Mouse (Mus musculus) lung, postnatal 10 days (tissue): ENCODE data around the gene Dctn2.
A peak's percentile ranks its signal among the peaks of the same experiment; 100 is the strongest.

Source experiments
- DNase-seq: peaks from one replicate; pipeline ENCODE4 v3.0.0; 2021

The Dctn2 gene

GRCm38 (mm10) chr10:127266112-127267091 lies at the start of gene Dctn2:
Gene Dctn2, plus strand, starts transcription at chr10:127266368.
- DNase-seq = peak; percentile 99

DNA sequence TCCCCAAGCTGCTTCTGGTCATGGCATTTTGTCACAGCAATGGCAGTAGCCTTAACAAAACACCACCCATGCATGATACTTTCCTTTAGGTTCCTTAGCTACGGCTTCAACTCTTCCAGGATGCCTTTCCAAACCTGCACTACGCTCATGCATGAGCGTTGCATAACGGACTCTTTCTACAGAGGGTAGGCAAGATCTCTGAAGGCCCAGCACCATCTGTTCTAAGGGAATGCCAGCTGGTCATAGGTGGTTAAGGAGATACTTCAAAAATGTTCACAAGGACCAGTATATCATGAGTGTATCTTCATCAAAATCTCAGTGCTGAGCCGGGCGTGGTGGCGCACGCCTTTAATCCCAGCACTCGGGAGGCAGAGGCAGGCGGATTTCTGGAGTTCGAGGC lies 49.7 kb upstream of the Dctn2 start:
- DNase-seq = no peak

DNA sequence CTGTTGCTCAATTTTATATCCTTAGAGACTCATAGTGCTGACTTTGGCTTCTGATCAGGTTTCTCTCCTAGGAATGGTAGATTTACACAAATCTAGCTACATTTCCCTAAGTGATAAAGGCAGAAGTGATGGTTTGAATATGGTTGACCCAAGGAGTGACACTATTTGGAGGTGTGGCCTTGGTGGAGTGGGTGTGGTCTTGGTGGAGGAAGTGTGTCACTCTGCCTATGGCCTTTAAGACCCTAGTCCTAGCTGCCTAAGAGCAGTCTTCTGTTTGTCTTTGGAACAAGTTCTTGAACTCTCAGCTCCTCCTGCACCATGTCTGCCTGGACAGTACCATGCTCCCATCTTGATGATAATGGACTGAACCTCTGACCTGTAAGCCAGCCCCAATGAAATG lies 49.0 kb upstream of the Dctn2 start:
- DNase-seq = no peak

GRCm38 (mm10) chr10:127218339-127218738 lies 47.8 kb upstream of the Dctn2 start:
- DNase-seq = no peak

- no peak for DNase-seq
These were observed 41.0 kb upstream of the Dctn2 start for GRCm38 (mm10) chr10:127225213-127225612.

GRCm38 (mm10) chr10:127225732-127226131 lies 40.4 kb upstream of the Dctn2 start:
- DNase-seq = no peak

DNA sequence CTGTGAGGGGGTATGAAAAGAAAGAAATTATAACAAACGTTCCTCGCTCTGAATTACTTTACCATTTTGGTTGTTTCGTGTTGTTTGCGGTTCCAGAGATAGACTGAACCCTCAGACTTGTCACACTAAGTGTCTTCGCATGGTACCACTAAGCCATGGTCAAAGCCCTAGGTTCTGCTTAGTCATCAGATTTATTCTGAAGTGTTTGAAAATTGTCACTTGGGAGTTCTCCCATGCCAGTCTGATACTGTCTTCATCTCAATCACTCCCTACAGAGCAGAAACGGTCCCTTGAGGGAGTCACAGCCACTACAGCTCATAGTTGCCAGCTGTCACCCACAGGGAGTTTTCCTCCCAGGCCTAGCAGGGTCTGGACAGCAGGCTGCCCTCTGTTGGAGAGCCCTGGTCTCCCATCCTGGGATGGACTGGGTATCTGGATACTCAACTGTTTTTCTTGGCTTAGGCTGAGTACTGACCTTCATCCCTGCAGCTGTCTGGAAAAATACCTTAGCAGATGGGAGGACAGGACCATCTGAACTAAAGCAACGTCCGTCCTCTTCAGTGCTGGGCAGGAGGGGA lies 39.8 kb upstream of the Dctn2 start:
- DNase-seq = peak; percentile 60

DNA sequence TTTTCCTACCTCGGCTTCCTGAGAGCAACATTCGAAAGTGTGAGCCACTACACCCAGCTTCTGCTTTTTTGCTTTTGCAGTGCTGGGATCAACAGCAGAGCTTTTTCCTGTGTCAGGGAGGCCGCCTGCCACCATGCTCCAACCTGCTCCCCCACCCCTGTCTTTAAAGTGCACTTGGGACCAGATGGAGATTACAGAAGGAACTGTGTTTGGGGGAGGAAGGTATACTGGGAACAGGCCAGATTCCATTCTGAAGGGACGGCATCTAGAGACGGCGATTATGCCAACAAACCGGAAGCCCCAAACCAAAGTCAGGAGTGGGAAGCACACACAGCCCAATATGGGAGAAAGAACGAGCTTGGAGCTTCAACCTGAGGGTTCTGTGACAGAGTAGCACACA lies 39.0 kb upstream of the Dctn2 start:
- DNase-seq = no peak

DNA sequence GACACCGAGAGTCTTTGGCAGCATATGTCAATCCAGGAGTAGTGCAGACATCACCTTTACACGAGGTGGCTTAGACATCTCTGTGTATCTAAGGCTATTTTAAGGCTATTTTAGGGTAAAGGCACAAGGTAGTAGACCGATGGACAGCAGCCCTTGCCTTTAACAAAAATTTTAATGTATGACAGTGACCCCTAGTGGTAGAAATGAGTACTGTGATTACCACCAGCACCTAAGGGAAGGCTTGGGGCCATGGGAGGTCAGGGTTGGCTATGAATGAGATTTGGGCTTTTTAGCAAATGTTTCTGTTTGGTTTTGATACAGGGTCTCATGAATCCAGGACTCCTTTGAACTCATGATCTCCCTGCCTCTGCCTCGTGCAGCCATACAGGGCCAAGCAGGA lies 37.3 kb upstream of the Dctn2 start:
- DNase-seq = peak; percentile 79

GRCm38 (mm10) chr10:127230693-127231092 lies 35.5 kb upstream of the Dctn2 start:
- DNase-seq = no peak

- no peak for DNase-seq
These were observed 34.4 kb upstream of the Dctn2 start for GRCm38 (mm10) chr10:127231741-127232140.

DNA sequence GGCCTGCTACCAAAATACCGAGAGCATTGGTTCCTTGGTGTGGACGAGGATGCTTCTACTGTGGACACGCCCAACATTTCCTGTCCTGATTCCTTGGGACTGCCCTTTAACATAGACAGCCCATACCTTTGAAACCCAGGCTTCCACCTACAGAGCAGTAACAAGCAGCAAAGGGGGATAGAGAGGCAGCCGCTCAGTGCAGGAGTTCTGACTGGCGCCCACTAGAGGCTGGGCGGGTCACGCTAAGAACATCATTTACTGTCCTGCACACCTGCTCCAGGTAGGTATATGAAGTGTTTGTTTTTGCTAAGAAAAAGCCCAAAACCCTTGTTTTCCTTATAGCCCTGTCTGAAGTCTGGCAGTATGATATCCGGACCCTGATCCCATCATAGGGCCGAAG lies 33.0 kb upstream of the Dctn2 start:
- no peak for DNase-seq

GRCm38 (mm10) chr10:127236541-127236940 lies 29.6 kb upstream of the Dctn2 start:
- DNase-seq = no peak

DNA sequence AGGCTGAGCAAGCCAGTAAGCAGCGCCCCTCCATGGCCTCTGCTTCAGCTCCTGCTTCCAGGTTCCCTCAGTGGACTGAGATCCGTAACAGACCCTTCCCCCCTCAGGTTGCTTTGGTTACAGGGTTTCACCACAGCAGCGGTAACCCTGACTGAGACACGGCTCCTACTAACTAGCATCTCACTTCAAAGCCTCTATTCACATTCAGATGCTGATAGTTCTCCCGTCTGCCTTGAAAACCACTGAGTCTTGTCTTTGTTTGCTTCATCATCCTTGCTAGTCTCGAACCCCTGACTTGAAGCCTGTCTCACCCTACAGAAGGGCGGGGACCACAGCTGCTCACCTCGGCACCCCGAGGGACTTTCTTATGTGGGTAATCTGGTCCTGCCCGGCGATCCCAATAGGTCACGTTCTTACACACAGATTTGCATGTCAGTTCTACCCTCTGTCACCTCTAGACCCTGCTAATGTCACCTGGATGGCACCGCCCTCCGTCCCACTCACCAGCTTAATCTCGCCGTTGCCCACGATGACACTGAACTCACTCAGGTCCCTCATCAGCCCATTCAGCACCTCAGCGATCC lies 27.8 kb upstream of the Dctn2 start:
- no peak for DNase-seq

- no peak for DNase-seq
These were observed 15.4 kb upstream of the Dctn2 start for GRCm38 (mm10) chr10:127250810-127251209.

DNA sequence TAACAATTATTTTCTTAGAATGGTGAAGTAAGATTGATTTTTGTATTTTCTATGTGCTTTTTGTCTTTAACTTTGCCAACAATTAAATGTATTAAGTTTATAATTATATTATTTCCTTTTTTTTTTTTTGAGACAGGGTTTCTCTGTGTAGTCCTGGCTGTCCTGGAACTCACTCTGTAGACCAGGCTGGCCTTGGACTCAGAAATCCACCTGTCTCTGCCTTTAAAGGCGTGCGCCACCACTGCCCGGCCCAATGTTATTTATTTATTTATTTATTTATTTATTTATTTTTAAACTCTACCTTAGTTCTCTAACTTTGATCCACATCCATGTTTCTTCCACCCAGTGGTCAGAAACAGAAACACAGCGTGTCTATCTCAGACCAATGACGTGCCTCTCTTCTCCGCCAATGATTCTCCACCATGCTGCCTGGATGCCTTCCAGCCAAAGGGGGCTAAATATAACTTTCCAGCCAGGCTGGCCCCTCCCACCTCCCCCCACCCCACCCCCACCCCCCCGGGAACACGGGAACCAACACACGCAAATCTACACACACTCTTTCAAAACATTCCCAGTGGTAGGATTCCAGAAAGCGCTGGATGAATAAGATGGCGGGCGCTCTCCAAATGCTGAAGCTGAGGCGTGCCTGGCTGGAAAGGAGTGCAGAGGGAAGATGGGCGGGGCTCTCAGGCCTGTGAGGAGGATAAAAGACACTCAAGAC lies 10.4 kb upstream of the Dctn2 start:
- peak; percentile 87 for DNase-seq

DNA sequence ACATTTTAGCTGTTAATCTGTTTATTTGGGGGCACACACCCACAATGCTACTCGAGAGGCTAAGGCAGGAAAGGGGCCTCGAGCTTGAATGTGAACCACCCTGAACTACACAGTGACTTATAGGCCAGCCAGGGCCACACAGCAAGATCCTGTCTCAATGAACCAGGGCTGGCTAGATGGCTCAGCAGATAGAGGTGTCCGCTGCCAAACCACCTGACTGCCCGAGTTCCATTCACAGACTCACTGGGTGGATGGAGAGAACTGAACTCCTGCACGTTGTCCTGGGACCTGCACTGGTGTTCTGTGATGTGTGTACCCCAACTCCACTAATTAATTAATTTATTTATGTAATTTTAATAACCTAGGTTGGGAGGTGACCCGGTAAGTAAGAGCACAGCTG lies 8.4 kb upstream of the Dctn2 start:
- DNase-seq = no peak

GRCm38 (mm10) chr10:127258489-127258888 lies 7.7 kb upstream of the Dctn2 start:
- DNase-seq = no peak

GRCm38 (mm10) chr10:127261706-127262547 lies 4.2 kb upstream of the Dctn2 start:
- no peak for DNase-seq

- DNase-seq = no peak
These were observed 3.4 kb upstream of the Dctn2 start, which contains the start of gene Kif5a for GRCm38 (mm10) chr10:127262548-127263398. Gene Kif5a, minus strand, starts transcription at chr10:127263348.

DNA sequence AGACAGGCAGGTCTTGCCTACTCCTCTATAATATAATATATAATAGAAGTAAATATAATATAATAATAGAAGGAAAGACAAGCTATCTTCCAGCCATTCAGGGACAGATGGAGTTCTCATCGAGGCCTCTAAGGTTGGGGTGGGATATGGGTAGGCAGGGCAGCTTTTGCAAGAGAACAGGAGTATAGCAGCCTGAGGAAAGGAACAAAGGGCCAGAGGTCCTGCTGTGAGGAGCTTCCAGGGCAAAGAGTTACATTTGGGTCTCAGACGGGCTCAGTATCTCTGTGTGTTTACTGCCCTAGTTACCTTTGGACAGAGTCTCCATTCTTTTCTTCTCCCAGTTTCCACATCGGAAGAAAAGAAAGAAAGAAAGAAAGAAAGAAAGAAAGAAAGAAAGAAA lies 2.5 kb upstream of the Dctn2 start:
- DNase-seq = no peak
